Mouse (Mus musculus) stomach, embryonic 15.5 days (tissue): ENCODE data around the gene Calca. TPM values are rescaled to one million over a fixed set of nuclear protein-coding genes. Genes with fewer than 3 reads are reported as not detected.

Experiments
- polyA plus RNA-seq: library from polyadenylated mRNA; unstranded; fragments of >200 nt; fragmentation: Nextera tagmentation; extraction: Ambion mirVana; gene quantifications from 2 replicates; pipeline ENCODE4 v1.2.1, GENCODE M21; 2015

Calca gene
- polyA plus RNA-seq, 1 experiment from 2014 or later: 2.7 TPM

Other genes starting within 250 kb of the Calca start
- gene Pde3b, start 221.1 kb downstream of the Calca start, polyA plus RNA-seq: 4.2 and 5.3 TPM in 2 replicates
- 2.4 TPM in 2 replicates for gene Cyp2r1, start 73.4 kb downstream of the Calca start, polyA plus RNA-seq
- 2.1 and 2.5 TPM in 2 replicates for gene Calcb, start 82.3 kb upstream of the Calca start, polyA plus RNA-seq
- gene Insc, start 107.3 kb upstream of the Calca start, polyA plus RNA-seq: 20.0 and 23.4 TPM in 2 replicates